Comparison of ENCODE assay signal across 20 mouse cellular contexts in genomic region chr2:124429744-124430143, GRCm38 (mm10).
"Had no signal": no experiment of that assay in that cellular context is flagged by ENCODE, and none has a peak within 500 bp of the region (broad histone marks: within the 10 kb centered on the region; RNA-seq: fewer than 3 reads in every experiment).

No protein-coding gene starts in this region.

- H3K36me3 ChIP-seq: liver, embryonic 12.5 days; liver, embryonic 15.5 days; lung, embryonic 15.5 days; midbrain, embryonic 10.5 days; midbrain, embryonic 13.5 days; neural tube, embryonic 13.5 days; stomach, embryonic 15.5 days had no signal

- H3K9me3 ChIP-seq: liver, embryonic 12.5 days; liver, embryonic 15.5 days; lung, embryonic 15.5 days; megakaryocyte, embryonic 14.5 days; midbrain, embryonic 10.5 days; midbrain, embryonic 13.5 days; neural tube, embryonic 13.5 days; stomach, embryonic 15.5 days had no signal

- H3K4me3 ChIP-seq: liver, embryonic 12.5 days; liver, embryonic 15.5 days; lung, embryonic 15.5 days; megakaryocyte, embryonic 14.5 days; midbrain, embryonic 10.5 days; midbrain, embryonic 13.5 days; myocyte; neural tube, embryonic 13.5 days; stomach, embryonic 15.5 days had no signal

- H3K27ac ChIP-seq: liver, embryonic 12.5 days; liver, embryonic 15.5 days; lung, embryonic 15.5 days; midbrain, embryonic 10.5 days; midbrain, embryonic 13.5 days; neural tube, embryonic 13.5 days; stomach, embryonic 15.5 days had no signal

- H3K4me2 ChIP-seq: liver, embryonic 12.5 days; liver, embryonic 15.5 days; lung, embryonic 15.5 days; midbrain, embryonic 13.5 days; neural tube, embryonic 13.5 days; stomach, embryonic 15.5 days had no signal

- ATAC-seq: liver, embryonic 12.5 days; midbrain, embryonic 13.5 days; midbrain, embryonic 16.5 days had no signal

- H3K4me1 ChIP-seq: liver, embryonic 12.5 days; liver, embryonic 15.5 days; lung, embryonic 15.5 days; megakaryocyte, embryonic 14.5 days; midbrain, embryonic 10.5 days; midbrain, embryonic 13.5 days; neural tube, embryonic 13.5 days; stomach, embryonic 15.5 days had no signal

- H3K27me3 ChIP-seq: liver, embryonic 12.5 days; liver, embryonic 15.5 days; lung, embryonic 15.5 days; megakaryocyte, embryonic 14.5 days; midbrain, embryonic 13.5 days; neural tube, embryonic 13.5 days; stomach, embryonic 15.5 days had no signal

- DNase-seq: kidney, postnatal 10 days; kidney, postnatal 36 days; liver; lung, adult 18-20 months; lung, postnatal 10 days; lung, postnatal 36 days; retina, postnatal 1 day; right cerebral cortex, postnatal 25 days; spleen, adult 18-20 months; thymus, postnatal 25 days had no signal

- H3K9ac ChIP-seq: liver, embryonic 12.5 days; liver, embryonic 15.5 days; lung, embryonic 15.5 days; midbrain, embryonic 13.5 days; neural tube, embryonic 13.5 days; stomach, embryonic 15.5 days had no signal
